Mouse (Mus musculus) cerebellum, adult 2 months (tissue): ENCODE measurements around the gene Ncdn.

Experiments used
- CTCF ChIP-seq: fragments of 200-500 bp; IDR thresholded peaks from 2 replicates; pipeline ENCODE4 v1.5.1; 2011; ENCODE audit warnings: low read depth, mild to moderate bottlenecking, control low read depth, low read length, moderate library complexity, borderline replicate concordance; ENCODE audit not compliant: insufficient read depth
- POLR2A ChIP-seq: fragments of 200-500 bp; IDR thresholded peaks from 2 replicates; pipeline ENCODE4 v1.6.1; 2011; ENCODE audit warnings: low read length, control low read depth, borderline replicate concordance; ENCODE audit not compliant: insufficient read depth

GRCm38 (mm10) chr4:126758299-126758698 is 5.1 kb upstream of the Ncdn start:
- TF ChIP-seq POLR2A (no peak), CTCF (no peak)
